Mouse (Mus musculus) embryonic fibroblast, embryonic 13.5 days (primary cell): ENCODE results near the gene P2rx4. TPM values are rescaled to one million over a fixed set of nuclear protein-coding genes. Genes with fewer than 3 reads are reported as not detected.

ENCODE experiments used
- H3K27ac ChIP-seq: 2 replicates; pipeline ENCODE4 v1.5.1; 2012; ENCODE audit warnings: low read length, control low read depth, inconsistent platforms; ENCODE audit not compliant: insufficient read depth
- H3K4me1 ChIP-seq: 2 replicates; pipeline ENCODE4 v1.6.1; 2011; ENCODE audit warnings: low read length; ENCODE audit not compliant: control insufficient read depth, insufficient read depth
- H3K4me3 ChIP-seq: 2 replicates; pipeline ENCODE4 v1.5.1; 2011; ENCODE audit warnings: mild to moderate bottlenecking, control low read depth, low read length; ENCODE audit not compliant: insufficient read depth
- CTCF ChIP-seq: IDR thresholded peaks from 2 replicates; pipeline ENCODE4 v1.5.1; 2011; ENCODE audit warnings: mild to moderate bottlenecking, control low read depth, low read length, moderate library complexity, borderline replicate concordance; ENCODE audit not compliant: insufficient read depth
- POLR2A ChIP-seq: IDR thresholded peaks from 2 replicates; pipeline ENCODE4 v1.6.1; 2011; ENCODE audit warnings: low read depth, mild to moderate bottlenecking, control low read depth, low read length, moderate library complexity
- polyA plus RNA-seq: library from polyadenylated mRNA; stranded (reverse); fragments of >200 nt; gene quantifications from 2 replicates; pipeline ENCODE4 v1.2.4, GENCODE M21; 2011; ENCODE audit warnings: low read depth; ENCODE audit not compliant: missing spikeins, insufficient read length

P2rx4 gene
- polyA plus RNA-seq, 1 experiment, result 43.1 TPM

GRCm38 (mm10) chr5:122702156-122702555 is 5.2 kb upstream of the P2rx4 start:
- Histone ChIP-seq H3K4me3 (no peak overlapping the region), H3K27ac (no peak overlapping the region), H3K4me1 (no peaks in the 10 kb centered on the region)
- TF ChIP-seq POLR2A (no peak), CTCF (no peak)

- H3K4me3 ChIP-seq, result no peak overlapping the region
- TF ChIP-seq CTCF (no peak), POLR2A (no peak)
Measured at GRCm38 (mm10) chr5:122703574-122703973, 3.8 kb upstream of the P2rx4 start.

GRCm38 (mm10) chr5:122704571-122704970 is 2.8 kb upstream of the P2rx4 start:
- H3K27ac ChIP-seq, result no peak overlapping the region
- no peaks in the 10 kb centered on the region; the same call in 1 of the 2 replicates for H3K4me1 ChIP-seq
- TF ChIP-seq POLR2A (no peak), CTCF (no peak)
- no peak overlapping the region for H3K4me3 ChIP-seq

More at GRCm38 (mm10) chr5:122703574-122703973, 3.8 kb upstream of the P2rx4 start:
- no peak overlapping the region for H3K27ac ChIP-seq
- H3K4me1 ChIP-seq, result no peaks in the 10 kb centered on the region; the same call in 1 of the 2 replicates

- Histone ChIP-seq H3K4me1 (no peaks in the 10 kb centered on the region; the same call in 1 of the 2 replicates), H3K4me3 (no peak overlapping the region)
- no peak for TF ChIP-seq CTCF
- TF ChIP-seq POLR2A, result no peak
Measured at GRCm38 (mm10) chr5:122705174-122705573, 2.2 kb upstream of the P2rx4 start.

GRCm38 (mm10) chr5:122706917-122707275 is 448 bp upstream of the P2rx4 start:
- Histone ChIP-seq H3K27ac (peak overlapping the region; percentile 42), H3K4me3 (peak overlapping the region; percentile 47), H3K4me1 (no peaks in the 10 kb centered on the region; the same call in 1 of the 2 replicates)
- TF ChIP-seq POLR2A (no peak), CTCF (no peak)

More at GRCm38 (mm10) chr5:122705174-122705573, 2.2 kb upstream of the P2rx4 start:
- no peak overlapping the region for H3K27ac ChIP-seq

- Histone ChIP-seq H3K4me1 (no peaks in the 10 kb centered on the region; the same call in 1 of the 2 replicates), H3K27ac (no peak overlapping the region), H3K4me3 (no peak overlapping the region)
- TF ChIP-seq CTCF (no peak), POLR2A (no peak)
Measured at GRCm38 (mm10) chr5:122708819-122709218, 1.5 kb downstream of the P2rx4 start.

- no peaks in the 10 kb centered on the region for H3K4me1 ChIP-seq
- no peak overlapping the region for H3K4me3 ChIP-seq
- no peak for TF ChIP-seq POLR2A
- TF ChIP-seq CTCF, result no peak
- no peak overlapping the region for H3K27ac ChIP-seq
Measured at GRCm38 (mm10) chr5:122715723-122716122, 8.4 kb downstream of the P2rx4 start.

GRCm38 (mm10) chr5:122716793-122717192 is 9.4 kb downstream of the P2rx4 start:
- Histone ChIP-seq H3K4me3 (no peak overlapping the region), H3K27ac (no peak overlapping the region), H3K4me1 (no peaks in the 10 kb centered on the region)
- TF ChIP-seq CTCF, result no peak
- TF ChIP-seq POLR2A, result no peak

- H3K4me1 ChIP-seq, result no peaks in the 10 kb centered on the region
- no peak for TF ChIP-seq POLR2A
- no peak for TF ChIP-seq CTCF
- H3K4me3 ChIP-seq, result no peak overlapping the region
- no peak overlapping the region for H3K27ac ChIP-seq
Measured at GRCm38 (mm10) chr5:122718400-122718799, 11.1 kb downstream of the P2rx4 start.

- no peak for TF ChIP-seq CTCF
- no peak for TF ChIP-seq POLR2A
- H3K27ac ChIP-seq, result no peak overlapping the region
- no peaks in the 10 kb centered on the region for H3K4me1 ChIP-seq
- no peak overlapping the region for H3K4me3 ChIP-seq
Measured at GRCm38 (mm10) chr5:122719168-122719567, 11.8 kb downstream of the P2rx4 start.
